Mouse (Mus musculus) adrenal gland, postnatal 36 days (tissue): ENCODE measurements around the gene Eras. TPM values are rescaled to one million over a fixed set of nuclear protein-coding genes. Genes with fewer than 3 reads are reported as not detected.
"Not testable (repeated sequence)": the region's sequence is repeated elsewhere in the genome, so short reads cannot be mapped to it uniquely, and the experiment has no call there.

Experiments
- DNase-seq, 2 experiments: peaks; one replicate each; pipeline ENCODE4 v3.0.0; 2021; ENCODE audit warnings: mixed read lengths in 1 of 2
- total RNA-seq, 2 experiments: library from RNA; stranded (reverse); gene quantifications; 2 replicates each; pipeline ENCODE4 v1.2.3; 2021

Gene Eras
- total RNA-seq, 2 experiments from 2014 or later, result not detected

DNA sequence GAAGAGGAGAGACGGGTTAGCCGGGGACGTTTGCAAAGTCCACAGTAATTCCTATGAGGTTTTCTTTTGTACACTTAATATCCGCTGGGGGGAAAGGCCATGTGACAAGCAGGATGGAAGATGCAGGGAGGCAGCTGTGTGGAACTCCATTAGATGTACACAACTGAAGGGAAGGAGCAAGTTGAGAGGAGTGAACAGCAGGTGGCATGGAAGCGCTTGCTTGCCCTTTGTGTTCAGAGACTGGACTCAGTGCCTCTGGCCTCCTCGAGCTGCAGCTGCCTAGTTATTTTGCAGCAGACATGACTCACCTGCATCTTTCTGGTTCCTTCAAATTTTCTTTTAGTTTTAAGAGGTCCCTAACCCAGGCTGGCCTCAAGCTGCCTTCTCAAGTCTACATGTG is 17.9 kb downstream of the Eras start:
- peak in 1 of 2 experiments; percentile 29 for DNase-seq

DNA sequence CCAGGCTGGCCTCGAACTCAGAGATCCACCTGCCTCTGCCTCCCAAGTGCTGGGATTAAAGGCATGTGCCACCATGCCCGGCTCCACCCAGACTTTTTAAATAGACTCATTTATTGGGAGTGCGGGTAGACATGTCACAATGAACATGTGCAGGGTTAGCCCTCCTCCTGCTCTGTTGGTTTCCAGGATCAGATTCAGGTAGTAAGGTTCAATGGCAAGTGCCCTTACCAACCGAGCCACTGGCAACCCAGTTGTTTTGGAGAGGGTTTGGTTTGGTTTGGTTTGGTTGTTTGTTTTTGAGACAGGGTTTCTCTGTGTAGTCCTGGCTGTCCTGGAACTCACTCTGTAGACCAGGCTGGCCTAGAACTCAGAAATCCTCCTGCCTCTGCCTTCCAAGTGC is 19.2 kb downstream of the Eras start, which contains the start of gene Gm10490:
Gene Gm10490 (plus strand): TSS at position 301 of the 400 bp plus-strand sequence.
- not testable (repeated sequence) for DNase-seq

DNA sequence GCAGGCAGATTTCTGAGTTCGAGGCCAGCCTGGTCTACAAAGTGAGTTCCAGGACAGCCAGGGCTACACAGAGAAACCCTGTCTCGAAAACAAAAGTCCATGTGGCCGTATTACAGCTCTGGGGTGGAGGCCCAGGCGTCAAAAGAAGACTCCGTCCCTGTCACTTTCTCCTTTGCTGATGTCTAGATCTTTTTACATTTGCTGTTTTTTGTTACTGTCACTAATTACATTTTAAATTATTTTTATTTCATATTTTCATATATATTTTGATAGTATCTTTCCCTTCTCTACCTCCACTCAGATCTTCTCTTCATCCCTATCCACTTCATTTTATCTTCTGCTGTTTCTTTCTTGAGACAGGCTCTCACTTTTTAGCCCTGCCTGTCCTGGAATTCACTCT is 20.7 kb downstream of the Eras start, which contains the start of gene Gm10491:
Gene Gm10491 (minus strand): TSS at position 101 of the 400 bp plus-strand sequence.
- no peak for DNase-seq

DNA sequence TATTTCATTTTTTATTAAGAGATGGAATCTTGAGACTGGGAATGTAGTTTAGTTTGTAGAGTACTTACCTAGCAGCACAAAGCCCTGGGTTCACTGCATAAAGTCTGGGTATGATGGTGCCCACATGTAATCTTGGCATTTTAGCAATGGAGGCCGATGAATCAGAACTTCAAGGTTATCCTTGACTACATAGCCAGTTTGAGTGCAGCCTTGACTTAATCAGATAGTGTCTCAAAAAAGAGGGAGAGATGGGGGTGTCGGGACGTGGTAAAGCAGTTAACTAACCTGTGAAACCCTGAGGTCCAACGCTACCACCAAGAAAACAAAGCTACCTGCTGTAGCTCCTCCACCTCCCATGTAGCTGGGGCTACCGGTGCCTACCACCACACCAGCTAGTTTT is 24.0 kb downstream of the Eras start:
- peak in 1 of 2 experiments; percentile 18 for DNase-seq

DNA sequence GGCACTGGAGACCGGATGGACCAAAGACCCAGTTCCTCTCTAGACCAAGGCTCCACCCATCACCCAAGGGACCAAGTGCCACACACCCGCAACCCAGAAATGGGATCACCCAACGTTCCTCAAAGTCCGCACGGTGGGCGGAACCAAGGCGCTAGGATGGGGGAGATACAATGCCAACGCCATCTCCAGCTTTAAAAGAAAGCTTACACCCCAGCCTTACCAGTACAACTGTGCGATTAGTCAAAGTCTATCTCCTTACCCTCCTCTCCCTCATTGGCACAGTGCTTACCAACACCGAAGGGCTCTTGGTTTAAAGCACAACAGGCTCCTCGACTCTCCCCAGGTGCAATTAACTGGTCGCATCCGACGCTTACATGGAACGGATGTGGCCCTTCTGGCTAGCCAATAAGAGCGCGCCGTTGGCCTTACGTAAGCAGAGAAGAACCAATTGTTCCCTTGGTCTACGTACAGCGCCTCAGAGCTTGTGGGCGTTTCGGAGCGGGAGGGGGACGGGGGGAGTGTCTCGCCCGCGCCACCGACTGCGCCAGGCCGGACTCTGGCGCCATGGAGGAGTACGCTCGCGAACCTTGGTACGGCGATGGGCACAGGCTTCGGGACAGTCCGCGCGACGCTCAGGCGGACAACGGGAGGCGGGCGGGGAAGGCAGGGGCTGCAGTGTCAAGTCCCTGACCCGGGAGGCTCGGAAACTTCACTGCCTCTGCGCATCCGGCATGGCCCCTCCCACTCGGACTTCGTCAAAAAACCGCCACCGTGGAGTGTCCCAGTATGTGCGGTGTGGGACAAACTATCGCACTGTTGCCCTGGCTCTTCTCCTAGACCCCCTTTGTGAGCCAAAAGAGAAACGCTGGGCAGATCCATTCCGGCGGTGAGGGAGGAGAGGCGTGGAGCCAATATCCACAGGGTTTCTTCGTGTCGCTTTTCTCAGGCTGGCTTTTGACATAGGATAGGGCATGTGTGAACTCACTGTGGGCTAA is 29.2 kb downstream of the Eras start, which contains the start of the genes Pqbp1 and Timm17b:
Gene Pqbp1 (minus strand): TSS at position 390 of the 995 bp plus-strand sequence.
Gene Timm17b (plus strand): TSS at position 478 of the 995 bp plus-strand sequence.
- peak; percentile 88 to 89 for DNase-seq

- DNase-seq, result no peak
Observed at GRCm38 (mm10) chrX:7898211-7898610, 30.2 kb downstream of the Eras start.

- DNase-seq, result peak; percentile 88
Observed at GRCm38 (mm10) chrX:7883841-7884567, 44.4 kb downstream of the Eras start, which contains the start of gene Slc35a2. Gene Slc35a2 (plus strand): TSS chrX:7884028.

DNA sequence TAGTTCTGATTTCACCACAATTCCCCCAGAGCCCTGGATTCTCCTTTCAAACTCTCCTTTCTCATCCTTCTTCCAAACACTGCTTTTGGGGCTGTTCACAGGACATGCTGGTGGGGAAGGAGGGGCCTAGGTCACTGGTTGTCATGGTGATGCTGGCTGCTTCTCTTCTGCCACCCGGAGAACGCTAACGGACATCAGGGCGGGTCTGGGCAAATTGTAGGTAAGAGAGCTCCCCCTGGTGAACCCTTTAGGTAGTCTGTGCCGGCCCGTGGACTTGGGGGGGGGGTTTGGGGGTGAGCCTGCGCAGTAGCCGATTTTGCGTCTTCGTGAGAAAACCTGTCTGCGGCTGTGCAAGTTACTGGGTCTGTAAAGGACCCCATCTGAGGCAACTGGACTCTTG is 48.6 kb downstream of the Eras start:
- DNase-seq, result peak; percentile 63 to 73

DNA sequence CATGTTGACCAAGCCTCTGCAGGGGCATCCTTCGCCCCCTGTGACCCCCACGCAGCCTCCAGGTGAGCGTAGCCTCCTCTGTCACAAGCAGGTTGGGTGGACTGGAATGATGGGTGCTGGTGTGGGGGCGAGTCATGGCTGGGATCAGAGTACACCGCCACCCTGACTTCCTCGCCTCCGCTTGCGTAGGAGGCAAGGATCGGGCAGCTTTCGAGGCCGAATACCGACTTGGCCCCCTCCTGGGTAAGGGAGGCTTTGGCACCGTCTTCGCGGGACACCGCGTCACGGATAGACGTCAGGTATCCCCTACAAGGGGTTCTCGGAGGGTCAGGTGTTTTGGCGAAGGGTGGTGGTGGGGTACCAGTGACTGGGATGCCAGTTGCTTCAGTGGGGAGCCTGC is 49.9 kb downstream of the Eras start:
- peak in 1 of 2 experiments; percentile 33 for DNase-seq

DNA sequence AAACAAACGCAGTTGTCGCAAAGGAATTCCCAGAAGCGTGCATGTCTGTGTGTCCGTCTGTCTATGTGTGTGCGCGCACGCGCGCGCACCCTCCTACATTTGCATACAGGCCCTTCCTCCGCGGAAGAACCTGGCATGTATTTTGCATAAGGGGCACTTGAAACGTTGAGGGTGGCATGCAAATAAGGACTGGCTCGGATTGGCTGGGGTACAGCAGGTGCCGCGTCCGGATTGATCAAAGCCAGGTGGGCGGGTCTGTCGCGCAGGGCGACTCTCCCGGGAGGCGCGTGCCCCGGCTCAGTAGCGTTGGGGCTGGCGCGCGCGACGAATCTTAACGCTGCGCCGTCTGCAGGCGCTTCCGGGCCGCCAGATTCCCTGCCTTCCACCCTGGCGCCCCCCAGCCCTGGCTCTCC is 50.4 kb downstream of the Eras start, which contains the start of gene Pim2:
Gene Pim2 (plus strand): TSS at position 256 of the 413 bp plus-strand sequence.
- DNase-seq, result peak; percentile 87 to 88

Other genes starting within 250 kb of the Eras start
- under 1 TPM; 0.66 to 0.89 TPM for gene Magix, start 247.4 kb downstream of the Eras start, total RNA-seq
- 10 to 100 TPM; 49.7 to 66.9 TPM for gene Gpkow, start 231.5 kb downstream of the Eras start, total RNA-seq
- gene Wdr45, start 214.3 kb downstream of the Eras start, total RNA-seq, result 10 to 100 TPM; 48.7 to 67.5 TPM
- gene Gm45208, start 206.4 kb downstream of the Eras start, total RNA-seq, result under 1 TPM in 1 of 2 experiments, not detected in 1; 0.43 TPM
- 10 to 100 TPM; 11.5 to 16.3 TPM for gene Praf2, start 200.2 kb downstream of the Eras start, total RNA-seq
- 1 to 10 TPM; 2.2 to 4.0 TPM for gene Ccdc120, start 177.7 kb downstream of the Eras start, total RNA-seq
- gene Tfe3, start 166.0 kb downstream of the Eras start, total RNA-seq, result 10 to 100 TPM; 44.5 to 48.7 TPM
- 10 to 100 TPM; 41.0 to 50.8 TPM for gene Gripap1, start 138.8 kb downstream of the Eras start, total RNA-seq
- under 1 TPM; 0.49 to 0.89 TPM for gene Kcnd1, start 106.3 kb downstream of the Eras start, total RNA-seq
- gene Otud5, start 87.2 kb downstream of the Eras start, total RNA-seq, result 10 to 100 TPM; 59.0 to 63.3 TPM
- gene Pim2, start 50.3 kb downstream of the Eras start, total RNA-seq, result 1 to 10 TPM; 8.5 to 9.0 TPM
- 10 to 100 TPM; 38.6 to 43.9 TPM for gene Slc35a2, start 44.6 kb downstream of the Eras start, total RNA-seq
- gene Pqbp1, start 29.3 kb downstream of the Eras start, total RNA-seq, result 100 to 1,000 TPM; 120 to 121 TPM
- gene Timm17b, start 29.2 kb downstream of the Eras start, total RNA-seq, result 100 to 1,000 TPM; 113 to 126 TPM
- gene Gm10491, start 20.8 kb downstream of the Eras start, total RNA-seq, result not detected
- not detected for gene Gm10490, start 19.1 kb downstream of the Eras start, total RNA-seq
- gene Pcsk1n, start 8.8 kb downstream of the Eras start, total RNA-seq, result 10 to 100 TPM; 28.0 to 39.7 TPM
- 10 to 100 TPM; 16.5 to 17.3 TPM for gene Hdac6, start 19.3 kb upstream of the Eras start, total RNA-seq
- gene Gata1, start 49.5 kb upstream of the Eras start, total RNA-seq, result under 1 TPM in 1 of 2 experiments, not detected in 1; 0.26 TPM
- not detected for gene Glod5, start 89.9 kb upstream of the Eras start, total RNA-seq
- gene Suv39h1, start 146.2 kb upstream of the Eras start, total RNA-seq, result 10 to 100 TPM; 11.0 to 15.1 TPM
- 1 to 10 TPM; 1.7 to 2.3 TPM for gene Was, start 161.9 kb upstream of the Eras start, total RNA-seq
- gene Wdr13, start 204.3 kb upstream of the Eras start, total RNA-seq, result 10 to 100 TPM; 63.2 to 64.0 TPM
- 100 to 1,000 TPM in 1 of 2 experiments, 10 to 100 TPM in 1; 97.4 to 129 TPM for gene Rbm3, start 217.3 kb upstream of the Eras start, total RNA-seq
- 1 to 10 TPM; 7.7 to 8.0 TPM for gene Tbc1d25, start 247.6 kb upstream of the Eras start, total RNA-seq